Mouse (Mus musculus) heart, postnatal 14 days (tissue): ENCODE data around the gene Gm10226. TPM values are rescaled to one million over a fixed set of nuclear protein-coding genes. Genes with fewer than 3 reads are reported as not detected.
"Not testable (repeated sequence)": the region's sequence is repeated elsewhere in the genome, so short reads cannot be mapped to it uniquely, and the experiment has no call there.

Source experiments
- DNase-seq, 2 experiments: peaks; one replicate each; pipeline ENCODE4 v3.0.0; 2021 to 2022
- intact Hi-C: fragments of 180-260 bp; cut with DNase I; formaldehyde crosslinking; loops from one replicate; pipeline ENCODE4 v1.15.1; 2025
- long read RNA-seq, 2 experiments: library from polyadenylated mRNA; stranded (forward); transcript quantifications; one replicate each; pipeline ENCODE4 v2.0.0; 2021
- total RNA-seq, 2 experiments: library from RNA; stranded (reverse); gene quantifications; 2 replicates each; pipeline ENCODE4 v1.2.3; 2021

The Gm10226 gene
- 1 to 10 TPM; 1.3 to 1.6 TPM for total RNA-seq
- long read RNA-seq, experiment 1: 0 reads
- long read RNA-seq, experiment 2: 0 reads

GRCm38 (mm10) chr17:21691560-21691959 is at the start of gene Gm10226:
Gm10226 (plus strand) TSS chr17:21691860.
- no peak for DNase-seq
- intact Hi-C loops: no loop called here

- intact Hi-C loops: loop anchor here (1.0 kb wide), 1 partner anchor 29 kb away; no protein-coding TSS in a partner anchor
- DNase-seq: no peak
These were observed 42.9 kb upstream of the Gm10226 start for GRCm38 (mm10) chr17:21648791-21649190.

GRCm38 (mm10) chr17:21649936-21650335 is 41.7 kb upstream of the Gm10226 start:
- peak in 1 of 2 experiments; percentile 16 for DNase-seq
- intact Hi-C loops: no loop called here

GRCm38 (mm10) chr17:21650364-21650907 is 41.2 kb upstream of the Gm10226 start, which contains the start of gene Zfp983:
Zfp983 (plus strand) TSS chr17:21650624.
- peak; percentile 68 to 77 for DNase-seq
- intact Hi-C loops: not testable (repeated sequence)

- intact Hi-C loops, DNase-seq: not testable (repeated sequence)
These were observed 12.8 kb upstream of the Gm10226 start for GRCm38 (mm10) chr17:21678826-21679225.

- DNase-seq: peak; percentile 79 to 86
- intact Hi-C loops: no loop called here
These were observed 12.2 kb upstream of the Gm10226 start for GRCm38 (mm10) chr17:21679273-21680018.

- intact Hi-C loops, DNase-seq: not testable (repeated sequence)
These were observed 11.7 kb upstream of the Gm10226 start for GRCm38 (mm10) chr17:21680019-21680376.

GRCm38 (mm10) chr17:21693342-21693741 is 1.7 kb downstream of the Gm10226 start:
- DNase-seq: no peak
- intact Hi-C loops: no loop called here

GRCm38 (mm10) chr17:21696073-21696472 is 4.4 kb downstream of the Gm10226 start:
- no peak for DNase-seq
- intact Hi-C loops: no loop called here

GRCm38 (mm10) chr17:21702281-21703240 is 10.9 kb downstream of the Gm10226 start:
- intact Hi-C loops: no loop called here
- no peak for DNase-seq

- intact Hi-C loops: no loop called here
- no peak for DNase-seq
These were observed 11.8 kb downstream of the Gm10226 start for GRCm38 (mm10) chr17:21703414-21703813.

GRCm38 (mm10) chr17:21707343-21707996 is 15.8 kb downstream of the Gm10226 start, which contains the start of gene Zfp760:
Zfp760 (plus strand) TSS chr17:21707741.
- DNase-seq: peak; percentile 80 to 81

GRCm38 (mm10) chr17:21708401-21708800 is 16.7 kb downstream of the Gm10226 start:
- DNase-seq: no peak
- intact Hi-C loops: no loop called here

More at GRCm38 (mm10) chr17:21707343-21707996, 15.8 kb downstream of the Gm10226 start, which contains the start of gene Zfp760:
- intact Hi-C loops: no loop called here

GRCm38 (mm10) chr17:21730495-21730894 is 38.8 kb downstream of the Gm10226 start, which contains the start of gene Zfp229:
Zfp229 (plus strand) TSS chr17:21730795.
- intact Hi-C loops: not testable (repeated sequence)

GRCm38 (mm10) chr17:21733049-21733448 is 41.4 kb downstream of the Gm10226 start:
- intact Hi-C loops: no loop called here
- no peak for DNase-seq

More at GRCm38 (mm10) chr17:21730495-21730894, 38.8 kb downstream of the Gm10226 start, which contains the start of gene Zfp229:
- DNase-seq: not testable (repeated sequence)

GRCm38 (mm10) chr17:21733529-21734031 is 41.9 kb downstream of the Gm10226 start:
- intact Hi-C loops: no loop called here
- peak; percentile 69 to 76 for DNase-seq
